ENCODE assay signal across 24 mouse cellular contexts in the genomic region with DNA sequence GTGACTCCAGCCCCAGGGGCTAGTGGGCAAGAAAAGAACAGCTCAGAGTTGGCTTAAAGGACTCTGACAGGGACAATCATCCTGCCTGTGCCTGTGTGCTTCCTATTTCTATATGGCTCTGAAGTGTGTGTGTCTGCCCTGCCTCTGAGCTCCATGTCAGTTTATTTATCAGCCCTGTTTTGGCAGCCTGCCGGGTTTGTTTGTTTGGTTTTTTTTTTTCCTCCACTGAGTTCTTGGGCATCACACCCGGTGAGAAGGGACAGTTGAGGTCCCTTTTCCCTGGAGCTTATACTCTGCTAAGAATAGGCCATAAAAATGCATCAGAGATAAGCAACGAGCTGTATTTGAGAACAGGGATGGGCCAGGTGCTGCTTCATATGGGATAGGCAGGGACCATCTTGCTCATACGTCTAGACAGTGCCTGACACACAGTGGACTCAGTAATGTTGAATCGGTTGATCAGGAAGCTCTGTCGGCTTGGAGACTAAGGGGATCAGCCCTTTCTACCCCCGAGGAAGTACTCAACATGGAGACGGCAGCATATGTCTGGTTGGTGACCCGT. TPM values are rescaled to one million over a fixed set of nuclear protein-coding genes. Genes with fewer than 3 reads are reported as not detected.
DNase-seq lines count a peak whose midpoint lies in the region; ATAC-seq and TF ChIP-seq lines count a peak whose summit lies in the region.
"Had no signal": no experiment of that assay in that cellular context is flagged by ENCODE, and none has a peak within 500 bp of the region (broad histone marks: within the 10 kb centered on the region; RNA-seq: fewer than 3 reads in every experiment).

No protein-coding gene starts in this region.

- intact Hi-C loops in heart, postnatal 25 days (cut with DNase I): no loop called here

- 44% methylated on average over 9 of the region's 9 CpGs for WGBS in heart, embryonic 13.5 days
- 40% methylated on average over 9 of the region's 9 CpGs for WGBS in liver, postnatal 0 days (ENCODE audit: insufficient replicate concordance)
- 33% methylated on average over 9 of the region's 9 CpGs for WGBS in liver, embryonic 12.5 days (ENCODE audit: insufficient replicate concordance)
- WGBS in stomach, postnatal 0 days: 45% methylated on average over 9 of the region's 9 CpGs

- H3K4me2 ChIP-seq in heart, embryonic 13.5 days: no peak overlapping the region
- no peak overlapping the region for H3K4me2 ChIP-seq in liver, postnatal 0 days (ENCODE audit: low read depth, low read length)
- no peak overlapping the region for H3K4me2 ChIP-seq in liver, embryonic 12.5 days
- no peak overlapping the region for H3K4me2 ChIP-seq in stomach, postnatal 0 days (replicated peaks; ENCODE audit: low read depth)
- H3K4me2 ChIP-seq: liver, embryonic 11.5 days had no signal

- no peak for TF ChIP-seq EP300 in liver, postnatal 0 days (IDR thresholded peaks at IDR 0.05; ENCODE audit: low read depth)
- TF ChIP-seq EP300 in stomach, postnatal 0 days (optimal IDR thresholded peaks at IDR 0.05): no peak

- H3K27me3 ChIP-seq in heart, embryonic 13.5 days (replicated peaks): no peaks in the 10 kb centered on the region
- no peaks in the 10 kb centered on the region for H3K27me3 ChIP-seq in liver, postnatal 0 days (ENCODE audit: insufficient read depth, low read length)
- peaks cover 24% of the 10 kb centered on the region for H3K27me3 ChIP-seq in liver, embryonic 12.5 days (replicated peaks)
- no peaks in the 10 kb centered on the region for H3K27me3 ChIP-seq in stomach, postnatal 0 days (ENCODE audit: control insufficient read depth, insufficient read depth, low read length)
- H3K27me3 ChIP-seq: CH12.LX; embryonic facial prominence, embryonic 15.5 days had no signal

- no peak for TF ChIP-seq CTCF in liver, postnatal 0 days (IDR thresholded peaks at IDR 0.05; ENCODE audit: low read depth)
- no peak for TF ChIP-seq CTCF in stomach, postnatal 0 days (IDR thresholded peaks at IDR 0.05; ENCODE audit: low read depth)

- no peak for DNase-seq in heart, postnatal 25 days (ENCODE audit: low spot score)
- no peak for DNase-seq in liver, postnatal 0 days
- DNase-seq in urinary bladder, postnatal 14 days (ENCODE audit: low spot score): peak; percentile 41
- DNase-seq in urinary bladder, adult 2 months (ENCODE audit: low spot score): no peak
- DNase-seq in stomach, postnatal 0 days (ENCODE audit: low spot score): no peak
- no peak for DNase-seq in gastrocnemius, postnatal 4 days (ENCODE audit: low spot score in 2 of 2)
- DNase-seq: adrenal gland, postnatal 36 days; gastrocnemius, adult 2 months; left cerebral cortex, postnatal 4 days; retina, postnatal 1 day; right cerebral cortex, postnatal 4 days had no signal

- no peak overlapping the region for H3K4me3 ChIP-seq in heart, embryonic 13.5 days
- H3K4me3 ChIP-seq in liver, postnatal 0 days (ENCODE audit: low read depth, low read length): no peak overlapping the region
- no peak overlapping the region for H3K4me3 ChIP-seq in liver, embryonic 12.5 days
- H3K4me3 ChIP-seq in stomach, postnatal 0 days (ENCODE audit: low read depth, low read length): no peak overlapping the region
- H3K4me3 ChIP-seq: embryonic facial prominence, embryonic 15.5 days; hindbrain, embryonic 13.5 days had no signal

- peak overlapping the region; percentile 25 for H3K9ac ChIP-seq in heart, embryonic 13.5 days
- H3K9ac ChIP-seq in liver, postnatal 0 days (replicated peaks): no peak overlapping the region
- no peak overlapping the region for H3K9ac ChIP-seq in liver, embryonic 12.5 days
- no peak overlapping the region for H3K9ac ChIP-seq in stomach, postnatal 0 days (ENCODE audit: low read length)
- H3K9ac ChIP-seq: embryonic facial prominence, embryonic 15.5 days; hindbrain, embryonic 13.5 days had no signal

- no peaks in the 10 kb centered on the region for H3K9me3 ChIP-seq in heart, embryonic 13.5 days
- H3K9me3 ChIP-seq in liver, postnatal 0 days (ENCODE audit: low read length): no peaks in the 10 kb centered on the region
- H3K9me3 ChIP-seq in liver, embryonic 12.5 days (replicated peaks): no peaks in the 10 kb centered on the region
- H3K9me3 ChIP-seq in stomach, postnatal 0 days (ENCODE audit: control insufficient read depth, low read length): no peaks in the 10 kb centered on the region
- H3K9me3 ChIP-seq: embryonic facial prominence, embryonic 15.5 days; forebrain, embryonic 10.5 days; hindbrain, embryonic 13.5 days had no signal

- peaks cover 53% of the 10 kb centered on the region for H3K4me1 ChIP-seq in heart, embryonic 13.5 days
- H3K4me1 ChIP-seq in liver, postnatal 0 days (ENCODE audit: insufficient read depth): peaks cover 28% of the 10 kb centered on the region
- H3K4me1 ChIP-seq in liver, embryonic 12.5 days: peaks cover 61% of the 10 kb centered on the region
- peaks cover 4% of the 10 kb centered on the region for H3K4me1 ChIP-seq in stomach, postnatal 0 days (replicated peaks; ENCODE audit: control insufficient read depth, insufficient read depth)

- H3K27ac ChIP-seq in heart, embryonic 13.5 days (replicated peaks): peak overlapping the region; percentile 53
- H3K27ac ChIP-seq in liver, postnatal 0 days (ENCODE audit: low read depth): 0 out of 2 replicates have a peak overlapping the region, but pooled peaks have one; percentile 16
- no peak overlapping the region for H3K27ac ChIP-seq in liver, embryonic 12.5 days
- H3K27ac ChIP-seq in stomach, postnatal 0 days (replicated peaks): peak overlapping the region; percentile 61
- H3K27ac ChIP-seq: embryonic facial prominence, embryonic 15.5 days; forebrain, embryonic 10.5 days; gastrocnemius, adult 2 months; hindbrain, embryonic 13.5 days; macrophage had no signal

- H3K36me3 ChIP-seq in heart, embryonic 13.5 days: no peaks in the 10 kb centered on the region
- no peaks in the 10 kb centered on the region for H3K36me3 ChIP-seq in liver, postnatal 0 days (replicated peaks; ENCODE audit: insufficient read depth, low read length)
- H3K36me3 ChIP-seq in liver, embryonic 12.5 days: no peaks in the 10 kb centered on the region
- no peaks in the 10 kb centered on the region for H3K36me3 ChIP-seq in stomach, postnatal 0 days (ENCODE audit: control insufficient read depth, insufficient read depth, low read length)
- H3K36me3 ChIP-seq: embryonic facial prominence, embryonic 15.5 days; forebrain, embryonic 10.5 days; hindbrain, embryonic 13.5 days had no signal

- no peak for ATAC-seq in heart, embryonic 13.5 days (ENCODE audit: extremely low read depth, insufficient number of reproducible peaks, low FRiP score, low TSS enrichment)
- ATAC-seq in liver, postnatal 0 days: no peak
- no peak for ATAC-seq in liver, embryonic 12.5 days
- ATAC-seq in stomach, postnatal 0 days (ENCODE audit: low FRiP score, low TSS enrichment): peak; percentile 67
- ATAC-seq: midbrain, embryonic 16.5 days had no signal

RNA-seq across cellular contexts. Expression of a gene that starts 11.0 kb away (rescaled TPM):
- 383 and 399 TPM in 2 replicates for polyA plus RNA-seq in heart, embryonic 13.5 days (2015; fragmentation: Nextera tagmentation; extraction: Ambion mirVana)
- total RNA-seq in heart, postnatal 25 days (2021): 1 to 10 TPM; 6.8 to 7.8 TPM
- polyA plus RNA-seq in liver, postnatal 0 days (2015; fragmentation: Nextera tagmentation; extraction: Ambion mirVana): 42.7 and 46.9 TPM in 2 replicates
- polyA plus RNA-seq in liver, embryonic 12.5 days (2016; fragmentation: Nextera tagmentation; extraction: Ambion mirVana): 192 and 195 TPM in 2 replicates
- 151 and 161 TPM in 2 replicates for polyA plus RNA-seq in urinary bladder, adult 2 months (2012; rRNA removed)
- 153 and 174 TPM in 2 replicates for polyA plus RNA-seq in stomach, postnatal 0 days (2015; fragmentation: Nextera tagmentation; extraction: Ambion mirVana)
- 10 to 100 TPM; 63.2 to 63.9 TPM for total RNA-seq in gastrocnemius, postnatal 4 days (2021)

RNA-seq across cellular contexts. Expression of a gene that starts 11.4 kb away (rescaled TPM):
- not detected in 2 replicates for polyA plus RNA-seq in heart, embryonic 13.5 days (2015; fragmentation: Nextera tagmentation; extraction: Ambion mirVana)
- total RNA-seq in heart, postnatal 25 days (2021): not detected
- 0.41 and 0.88 TPM in 2 replicates for polyA plus RNA-seq in liver, postnatal 0 days (2015; fragmentation: Nextera tagmentation; extraction: Ambion mirVana)
- not detected in 2 replicates for polyA plus RNA-seq in liver, embryonic 12.5 days (2016; fragmentation: Nextera tagmentation; extraction: Ambion mirVana)
- polyA plus RNA-seq in urinary bladder, adult 2 months (2012; rRNA removed): 0.73 and 0.94 TPM in 2 replicates
- polyA plus RNA-seq in stomach, postnatal 0 days (2015; fragmentation: Nextera tagmentation; extraction: Ambion mirVana): 0.36 and 0.44 TPM in 2 replicates
- not detected for total RNA-seq in gastrocnemius, postnatal 4 days (2021)
- total RNA-seq: adrenal gland, postnatal 36 days; CH12.LX; gastrocnemius, adult 2 months; layer of hippocampus, adult 18-20 months; left cerebral cortex, postnatal 4 days had no signal
- polyA plus RNA-seq: embryonic facial prominence, embryonic 15.5 days; forebrain, embryonic 10.5 days; hindbrain, embryonic 13.5 days; liver, embryonic 11.5 days; macrophage had no signal

RNA-seq across cellular contexts. Expression of a gene that starts 11.6 kb away (rescaled TPM):
- not detected in 2 replicates for polyA plus RNA-seq in heart, embryonic 13.5 days (2015; fragmentation: Nextera tagmentation; extraction: Ambion mirVana)
- not detected for total RNA-seq in heart, postnatal 25 days (2021)
- 0.11 and 0.14 TPM in 2 replicates for polyA plus RNA-seq in liver, postnatal 0 days (2015; fragmentation: Nextera tagmentation; extraction: Ambion mirVana)
- not detected in 2 replicates for polyA plus RNA-seq in liver, embryonic 12.5 days (2016; fragmentation: Nextera tagmentation; extraction: Ambion mirVana)
- 0.15 TPM in 1 of 2 replicates, not detected in the other for polyA plus RNA-seq in urinary bladder, adult 2 months (2012; rRNA removed)
- 0.07 TPM in 1 of 2 replicates, not detected in the other for polyA plus RNA-seq in stomach, postnatal 0 days (2015; fragmentation: Nextera tagmentation; extraction: Ambion mirVana)
- total RNA-seq in gastrocnemius, postnatal 4 days (2021): not detected
- total RNA-seq: adrenal gland, postnatal 36 days; gastrocnemius, adult 2 months; heart, adult 18-20 months; layer of hippocampus, adult 18-20 months had no signal
- polyA plus RNA-seq: embryonic facial prominence, embryonic 15.5 days; forebrain, embryonic 10.5 days; kidney, adult 2 months; liver, embryonic 11.5 days; macrophage; thymus, postnatal 0 days had no signal

RNA-seq across cellular contexts. Expression of a gene that starts 40.1 kb away (rescaled TPM):
- 127 and 141 TPM in 2 replicates for polyA plus RNA-seq in heart, embryonic 13.5 days (2015; fragmentation: Nextera tagmentation; extraction: Ambion mirVana)
- total RNA-seq in heart, postnatal 25 days (2021): 10 to 100 TPM; 15.9 to 18.6 TPM
- polyA plus RNA-seq in liver, postnatal 0 days (2015; fragmentation: Nextera tagmentation; extraction: Ambion mirVana): 54.9 and 59.0 TPM in 2 replicates
- 140 and 145 TPM in 2 replicates for polyA plus RNA-seq in liver, embryonic 12.5 days (2016; fragmentation: Nextera tagmentation; extraction: Ambion mirVana)
- polyA plus RNA-seq in urinary bladder, adult 2 months (2012; rRNA removed): 101 and 112 TPM in 2 replicates
- 110 TPM in 2 replicates for polyA plus RNA-seq in stomach, postnatal 0 days (2015; fragmentation: Nextera tagmentation; extraction: Ambion mirVana)
- total RNA-seq in gastrocnemius, postnatal 4 days (2021): 10 to 100 TPM; 39.5 to 42.1 TPM

RNA-seq across cellular contexts. Expression of a gene that starts 41.0 kb away (rescaled TPM):
- 25.4 and 26.9 TPM in 2 replicates for polyA plus RNA-seq in heart, embryonic 13.5 days (2015; fragmentation: Nextera tagmentation; extraction: Ambion mirVana)
- total RNA-seq in heart, postnatal 25 days (2021): 10 to 100 TPM; 40.6 to 45.6 TPM
- 37.4 and 40.7 TPM in 2 replicates for polyA plus RNA-seq in liver, postnatal 0 days (2015; fragmentation: Nextera tagmentation; extraction: Ambion mirVana)
- 36.7 and 37.4 TPM in 2 replicates for polyA plus RNA-seq in liver, embryonic 12.5 days (2016; fragmentation: Nextera tagmentation; extraction: Ambion mirVana)
- polyA plus RNA-seq in urinary bladder, adult 2 months (2012; rRNA removed): 15.0 and 27.5 TPM in 2 replicates
- 16.7 and 17.9 TPM in 2 replicates for polyA plus RNA-seq in stomach, postnatal 0 days (2015; fragmentation: Nextera tagmentation; extraction: Ambion mirVana)
- total RNA-seq in gastrocnemius, postnatal 4 days (2021): 10 to 100 TPM; 32.2 to 35.2 TPM
